Mouse (Mus musculus) liver, postnatal 0 days (tissue): ENCODE results near the gene Tmem123. TPM values are rescaled to one million over a fixed set of nuclear protein-coding genes. Genes with fewer than 3 reads are reported as not detected.

Source experiments
- ATAC-seq: fragments of 200-750 bp; cut with Nextera tagmentation; 2 replicates; pipeline ENCODE4 v1.8.0; 2017; ENCODE audit warnings: mild to moderate bottlenecking, moderate library complexity
- DNase-seq: peaks from one replicate; pipeline ENCODE4 v3.0.0-alpha.2; 2016
- H3K27ac ChIP-seq: fragments of 300-500 bp; sonication (generic); 2 replicates; pipeline ENCODE4 v1.5.1; 2014; ENCODE audit warnings: antibody characterized with exemption, moderate library complexity, mild to moderate bottlenecking, low read depth
- H3K27me3 ChIP-seq: fragments of 300-500 bp; sonication (generic); 2 replicates; pipeline ENCODE4 v1.6.1; 2014; ENCODE audit warnings: low read length, control low read depth, mixed read lengths; ENCODE audit not compliant: insufficient read depth
- H3K36me3 ChIP-seq: fragments of 300-500 bp; sonication (generic); replicated peaks from 2 replicates; pipeline ENCODE4 v1.6.1; 2014; ENCODE audit warnings: mild to moderate bottlenecking, control low read depth, low read length, moderate library complexity, mixed read lengths; ENCODE audit not compliant: insufficient read depth
- H3K4me1 ChIP-seq: fragments of 300-500 bp; sonication (generic); 2 replicates; pipeline ENCODE4 v1.6.1; 2014; ENCODE audit warnings: antibody characterized with exemption, mild to moderate bottlenecking, control low read depth; ENCODE audit not compliant: insufficient read depth
- H3K4me2 ChIP-seq: fragments of 300-500 bp; sonication (generic); 2 replicates; pipeline ENCODE4 v1.6.1; 2014; ENCODE audit warnings: low read depth, mild to moderate bottlenecking, low read length, moderate library complexity, mixed read lengths
- H3K4me3 ChIP-seq: fragments of 300-500 bp; sonication (generic); 2 replicates; pipeline ENCODE4 v1.5.1; 2014; ENCODE audit warnings: low read depth, low read length
- H3K9ac ChIP-seq: fragments of 300-500 bp; sonication (generic); replicated peaks from 2 replicates; pipeline ENCODE4 v1.6.1; 2014; ENCODE audit warnings: mild to moderate bottlenecking, moderate library complexity
- H3K9me3 ChIP-seq: fragments of 300-500 bp; sonication (generic); 2 replicates; pipeline ENCODE4 v1.6.1; 2016; ENCODE audit warnings: mild to moderate bottlenecking, control low read depth, low read length, mixed read lengths
- CTCF ChIP-seq: sonication (generic); IDR thresholded peaks from 2 replicates; pipeline ENCODE4 v1.5.1; 2016; ENCODE audit warnings: antibody characterized with exemption, low read depth
- EP300 ChIP-seq: IDR thresholded peaks from 2 replicates; pipeline ENCODE4 v1.6.1; 2016; ENCODE audit warnings: antibody characterized with exemption, low read depth, mild to moderate bottlenecking
- WGBS: fragments of 180-500 bp; shearing (Covaris S2); extraction: QIAGEN DNeasy Blood & Tissue Kit; methylation state at CpG from one replicate; pipeline ENCODE4 v1.1.7; 2014; ENCODE audit not compliant: insufficient replicate concordance; 5-methylcytosine and 5-hydroxymethylcytosine counted together
- polyA plus RNA-seq: library from polyadenylated mRNA; unstranded; fragments of >200 nt; fragmentation: Nextera tagmentation; extraction: Ambion mirVana; gene quantifications from 2 replicates; pipeline ENCODE4 v1.2.1, GENCODE M21; 2015

The Tmem123 gene
- polyA plus RNA-seq, 1 experiment from 2014 or later, result 29.2 TPM

DNA sequence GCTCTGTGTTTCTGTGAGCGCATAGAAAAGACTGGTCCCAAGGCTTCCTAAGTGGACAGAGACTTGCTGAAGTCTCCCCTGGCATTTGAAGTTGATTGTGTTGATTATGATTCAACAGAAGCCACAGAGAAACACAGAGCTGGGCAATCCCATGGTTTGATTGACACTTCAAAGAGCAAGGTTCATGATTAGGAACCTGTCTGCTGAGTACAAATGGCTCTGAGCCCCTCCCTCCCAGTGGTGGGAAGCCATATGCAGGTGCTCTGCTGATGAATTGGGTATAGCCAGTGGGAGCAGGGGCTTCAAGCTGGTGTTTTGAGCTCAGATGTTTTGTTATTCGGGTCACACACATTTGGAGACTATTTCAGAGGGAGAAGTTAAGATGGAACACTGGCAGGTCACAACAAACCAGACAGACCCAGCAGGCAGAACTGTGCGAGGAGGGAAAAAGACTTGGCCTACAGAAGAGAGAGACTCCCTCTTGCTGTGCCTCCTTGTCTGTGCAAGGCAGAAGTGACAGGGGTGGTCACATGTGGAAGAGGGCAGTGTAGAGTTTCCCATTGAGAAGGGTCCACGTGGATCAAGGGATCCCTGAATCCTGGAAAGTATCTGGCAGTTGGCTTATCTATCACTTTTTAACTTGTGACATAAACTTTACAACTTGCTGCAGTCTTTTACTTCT is 9.1 kb downstream of the Tmem123 start:
- Histone ChIP-seq H3K4me1 (no peaks in the 10 kb centered on the region), H3K27ac (no peak overlapping the region), H3K4me2 (no peak overlapping the region), H3K4me3 (no peak overlapping the region), H3K9me3 (no peaks in the 10 kb centered on the region), H3K9ac (no peak overlapping the region), H3K27me3 (no peaks in the 10 kb centered on the region), H3K36me3 (peaks cover 42% of the 10 kb centered on the region)
- ATAC-seq (no peak), DNase-seq (no peak)
- 87% methylated on average over 4 of the region's 4 CpGs for WGBS
- TF ChIP-seq EP300 (no peak), CTCF (no peak)

DNA sequence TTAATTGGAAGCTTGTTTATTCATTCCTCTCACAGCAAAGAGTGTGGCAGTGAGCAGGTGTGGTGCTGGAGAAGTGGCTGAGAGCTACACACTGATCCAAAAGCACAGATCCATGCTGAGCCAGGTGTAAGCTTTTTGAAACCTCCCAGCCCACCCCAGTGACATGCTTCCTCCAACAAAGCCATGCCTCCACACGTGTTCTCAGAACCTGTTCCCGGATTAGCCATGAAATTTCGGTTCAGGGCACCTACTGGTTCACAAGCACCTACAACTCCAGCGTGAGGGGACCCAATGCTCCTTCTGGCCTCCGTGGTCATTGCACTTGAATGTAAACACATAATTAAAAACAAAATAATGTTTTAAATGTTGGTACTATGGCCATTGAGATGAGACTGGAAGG is 9.8 kb downstream of the Tmem123 start:
- TF ChIP-seq CTCF, result no peak
- WGBS, result 81% methylated on average over 5 of the region's 5 CpGs
- Histone ChIP-seq H3K4me3 (no peak overlapping the region), H3K4me2 (no peak overlapping the region), H3K4me1 (no peaks in the 10 kb centered on the region), H3K9me3 (no peaks in the 10 kb centered on the region), H3K36me3 (peaks cover 39% of the 10 kb centered on the region), H3K27ac (no peak overlapping the region), H3K9ac (no peak overlapping the region), H3K27me3 (no peaks in the 10 kb centered on the region)
- ATAC-seq (no peak), DNase-seq (no peak)

DNA sequence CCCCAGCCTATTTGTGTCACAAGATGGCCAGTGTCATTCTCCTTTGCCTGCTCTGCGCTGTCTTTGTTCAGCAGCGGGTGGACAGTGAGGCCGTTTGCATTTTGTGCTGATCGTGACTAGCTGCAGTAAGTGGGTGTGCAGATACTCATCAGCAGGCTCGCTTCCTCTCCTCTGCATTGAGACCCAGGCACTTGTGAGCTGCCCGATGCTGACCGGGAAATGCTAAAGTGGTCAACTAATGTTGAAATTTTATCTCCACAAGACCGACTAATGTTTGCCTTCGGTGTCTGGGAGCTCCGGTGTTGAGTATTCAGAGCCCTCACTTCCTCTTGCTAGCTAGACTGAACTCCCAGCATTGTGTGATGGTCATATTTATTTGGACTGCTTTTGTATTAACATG is 10.7 kb downstream of the Tmem123 start:
- no peak overlapping the region for H3K27ac ChIP-seq
- 40% methylated on average over 10 of the region's 10 CpGs for WGBS
- 0 out of 2 replicates have a peak overlapping the region, but pooled peaks have one; percentile 1 for H3K4me2 ChIP-seq
- H3K27me3 ChIP-seq, result no peaks in the 10 kb centered on the region
- TF ChIP-seq CTCF (no peak), EP300 (no peak)
- no peaks in the 10 kb centered on the region for H3K9me3 ChIP-seq
- H3K36me3 ChIP-seq, result peaks cover 30% of the 10 kb centered on the region
- no peak overlapping the region for H3K4me3 ChIP-seq
- DNase-seq, result no peak
- H3K9ac ChIP-seq, result no peak overlapping the region
- no peak for ATAC-seq
- H3K4me1 ChIP-seq, result no peaks in the 10 kb centered on the region; the same call in 1 of the 2 replicates

DNA sequence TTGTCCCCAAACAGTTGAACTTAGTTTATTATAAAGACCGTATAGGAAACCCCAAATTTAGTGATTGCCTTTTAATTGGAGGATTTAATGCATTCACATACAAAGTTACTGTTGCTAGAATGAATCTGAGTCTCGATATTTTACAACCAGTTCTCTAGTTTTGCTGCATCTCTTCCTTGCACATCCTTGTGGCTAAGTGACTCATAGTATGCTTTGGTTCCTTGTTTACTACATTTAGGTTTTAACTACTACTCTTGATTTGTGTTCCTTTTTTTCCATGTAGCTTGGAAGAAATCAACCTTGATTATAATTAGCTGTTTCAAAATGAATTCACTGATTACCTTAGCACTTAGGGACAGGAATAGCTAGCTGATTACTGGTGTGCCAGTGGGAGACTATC is 11.2 kb downstream of the Tmem123 start:
- H3K36me3 ChIP-seq, result peaks cover 25% of the 10 kb centered on the region
- DNase-seq (no peak), ATAC-seq (no peak)
- H3K9me3 ChIP-seq, result no peaks in the 10 kb centered on the region
- no peaks in the 10 kb centered on the region for H3K27me3 ChIP-seq
- 75% methylated on average over 2 of the region's 2 CpGs for WGBS
- no peak overlapping the region for H3K4me2 ChIP-seq
- H3K27ac ChIP-seq, result no peak overlapping the region
- TF ChIP-seq CTCF (no peak), EP300 (no peak)
- no peak overlapping the region for H3K9ac ChIP-seq
- H3K4me1 ChIP-seq, result peaks cover 5% of the 10 kb centered on the region
- no peak overlapping the region for H3K4me3 ChIP-seq

DNA sequence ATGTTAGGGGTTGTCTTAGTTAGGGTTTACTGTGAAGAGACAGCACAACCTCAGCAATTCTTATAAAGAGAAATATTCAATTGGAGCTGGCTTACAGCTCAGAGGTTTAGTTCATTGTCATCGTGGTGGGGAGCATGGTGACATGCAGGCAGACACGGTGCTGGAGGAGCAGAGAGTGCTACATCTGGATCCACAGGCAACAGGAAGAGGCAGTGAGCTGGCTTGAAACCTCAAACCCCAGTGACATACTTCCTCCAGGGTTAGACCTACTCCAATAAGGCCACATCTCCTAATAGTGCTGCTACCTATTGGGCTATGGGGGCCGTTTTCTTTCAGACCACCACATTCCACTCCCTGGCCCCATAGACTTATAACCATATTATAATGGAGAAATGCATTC is 12.1 kb downstream of the Tmem123 start:
- Histone ChIP-seq H3K9ac (no peak overlapping the region), H3K4me2 (no peak overlapping the region), H3K27ac (no peak overlapping the region), H3K4me1 (peaks cover 9% of the 10 kb centered on the region), H3K4me3 (no peak overlapping the region), H3K27me3 (no peaks in the 10 kb centered on the region), H3K36me3 (peaks cover 17% of the 10 kb centered on the region), H3K9me3 (no peaks in the 10 kb centered on the region)
- ATAC-seq (no peak), DNase-seq (no peak)
- 53% methylated on average over 3 of the region's 3 CpGs for WGBS
- TF ChIP-seq EP300 (no peak), CTCF (no peak)

DNA sequence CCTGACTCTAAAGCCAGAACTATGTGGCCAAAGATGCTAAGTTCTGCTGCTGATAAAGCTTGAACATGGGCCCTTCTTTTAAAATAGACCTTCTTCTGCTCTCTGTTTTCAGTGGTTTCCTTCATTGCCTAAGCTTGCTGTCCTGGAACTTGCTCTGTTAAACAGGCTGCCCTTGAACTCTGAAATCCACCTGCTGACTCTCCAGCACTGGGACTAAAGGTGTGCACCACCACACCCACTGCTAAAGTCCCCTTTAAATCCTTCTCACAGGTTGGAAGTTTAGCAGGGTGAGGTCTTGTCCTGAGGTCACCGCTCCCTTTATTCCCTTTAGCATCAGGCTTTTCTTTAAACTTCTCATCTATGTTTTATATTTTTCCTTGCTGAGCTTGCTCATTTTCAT is 13.1 kb downstream of the Tmem123 start:
- Histone ChIP-seq H3K4me3 (no peak overlapping the region), H3K4me1 (peaks cover 9% of the 10 kb centered on the region), H3K9me3 (no peaks in the 10 kb centered on the region), H3K9ac (no peak overlapping the region), H3K4me2 (no peak overlapping the region), H3K27me3 (no peaks in the 10 kb centered on the region), H3K36me3 (peaks cover 22% of the 10 kb centered on the region), H3K27ac (no peak overlapping the region)
- TF ChIP-seq CTCF (no peak), EP300 (no peak)
- 97% methylated on average over 1 of the region's 1 CpGs for WGBS
- ATAC-seq (no peak), DNase-seq (no peak)

DNA sequence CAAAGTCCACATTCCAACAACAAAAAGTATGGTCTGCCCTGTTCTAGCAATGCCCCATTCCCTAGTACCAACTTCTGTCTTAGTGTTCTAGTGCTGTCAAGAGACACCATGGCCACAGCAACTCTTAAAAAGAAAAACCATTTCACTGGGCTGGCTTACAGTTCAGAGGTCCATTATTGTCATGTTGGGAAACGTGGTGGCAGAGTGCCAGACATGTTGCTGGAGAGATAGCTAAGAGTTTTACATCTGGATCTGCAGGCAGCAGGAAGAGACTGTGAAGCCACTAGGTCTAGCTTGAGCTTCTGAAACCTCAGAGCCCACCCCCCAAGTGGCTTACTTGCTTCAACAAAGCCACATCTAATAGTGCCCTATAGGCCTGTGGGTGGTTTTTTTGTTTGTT is 13.8 kb downstream of the Tmem123 start:
- 41% methylated on average over 1 of the region's 1 CpGs for WGBS

More for the DNA sequence above, 13.8 kb downstream of the Tmem123 start:
- ATAC-seq, result no peak
- H3K9me3 ChIP-seq, result no peaks in the 10 kb centered on the region
- no peak overlapping the region for H3K4me2 ChIP-seq
- no peaks in the 10 kb centered on the region for H3K27me3 ChIP-seq
- peaks cover 9% of the 10 kb centered on the region for H3K4me1 ChIP-seq
- H3K27ac ChIP-seq, result no peak overlapping the region
- H3K9ac ChIP-seq, result no peak overlapping the region
- peak; percentile 49 for DNase-seq
- peaks cover 25% of the 10 kb centered on the region for H3K36me3 ChIP-seq
- H3K4me3 ChIP-seq, result no peak overlapping the region
- no peak for TF ChIP-seq CTCF
